Mouse (Mus musculus) gastrocnemius, postnatal 14 days (tissue): ENCODE measurements at regions not wholly inside any gene's neighbourhood (a gene's known extent, or its start where the extent isn't known, plus 50 kb on each side); places are given as distances from the start of the nearest gene placed in this dataset.

ENCODE experiments used
- DNase-seq: peaks from one replicate; pipeline ENCODE4 v3.0.0; 2021; ENCODE audit warnings: mixed read lengths
- intact Hi-C: fragments of 180-260 bp; cut with DNase I; formaldehyde crosslinking; loops from one replicate; pipeline ENCODE4 v1.15.1; 2025; ENCODE audit warnings: low total_unique reads

DNA sequence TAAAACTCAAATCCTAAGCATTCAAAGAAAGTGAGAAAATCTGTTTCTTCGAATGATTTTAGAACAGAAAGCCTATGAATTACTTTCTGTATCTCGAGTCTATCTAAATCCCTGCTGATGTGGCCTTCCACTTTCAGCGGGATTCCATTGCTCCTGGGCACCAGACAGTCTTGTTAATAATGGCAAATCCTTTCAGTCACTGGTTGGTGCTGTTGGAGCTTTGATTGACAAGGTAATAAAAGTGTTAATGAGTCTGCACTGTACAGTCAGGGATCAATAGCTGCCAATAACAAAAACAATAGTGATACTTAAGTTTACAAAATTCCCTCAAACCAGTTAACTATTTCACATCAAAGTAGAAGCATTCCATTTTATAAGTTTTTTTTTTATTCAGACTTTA lies 335.8 kb downstream of the Cenpc1 start:
- DNase-seq: no peak
- intact Hi-C loops: no loop called here

GRCm38 (mm10) chr5:85707345-85707744 lies 358.0 kb downstream of the Cenpc1 start:
- DNase-seq: no peak
- intact Hi-C loops: no loop called here

GRCm38 (mm10) chr5:85706598-85706997 lies 358.8 kb downstream of the Cenpc1 start:
- DNase-seq: no peak
- intact Hi-C loops: no loop called here

DNA sequence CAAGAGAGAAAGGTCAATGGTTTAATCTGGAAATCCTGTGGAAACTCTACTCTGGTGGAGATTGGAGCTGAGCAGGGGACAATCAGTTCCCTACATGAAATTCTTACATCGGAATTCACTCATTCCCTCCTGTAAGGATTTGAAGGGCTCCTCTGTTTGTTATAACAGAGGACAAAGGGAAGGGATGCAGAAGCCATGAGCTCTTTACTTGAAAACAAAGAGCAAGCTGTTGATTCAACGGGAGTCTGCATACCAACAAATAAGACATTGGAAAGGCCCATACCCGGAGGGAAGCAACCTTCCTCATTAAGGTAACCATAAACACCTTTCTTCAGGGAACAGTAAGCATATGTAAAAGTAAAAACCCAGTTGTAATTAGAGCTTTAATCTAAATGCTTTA lies 359.3 kb downstream of the Cenpc1 start:
- intact Hi-C loops: no loop called here
- DNase-seq: no peak

DNA sequence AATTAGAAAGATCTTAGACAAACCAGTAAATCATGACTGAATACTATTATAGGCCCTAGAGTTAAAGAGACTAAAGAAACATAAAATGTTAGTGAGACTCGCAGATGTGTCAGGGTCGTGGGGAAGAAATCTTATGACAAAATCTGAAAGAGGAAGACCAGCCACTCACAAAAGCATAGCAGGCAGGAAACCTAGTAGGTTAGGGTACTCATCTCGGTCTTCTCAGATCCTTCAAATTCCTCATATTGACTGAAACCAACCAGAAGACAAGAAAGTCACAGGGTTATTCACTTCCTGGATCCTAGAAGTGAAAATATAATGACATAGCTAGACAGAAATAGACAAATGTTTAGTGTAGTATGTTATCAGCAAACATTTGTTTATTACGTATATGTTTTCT lies 387.5 kb downstream of the Cenpc1 start:
- no peak for DNase-seq
- intact Hi-C loops: no loop called here

DNA sequence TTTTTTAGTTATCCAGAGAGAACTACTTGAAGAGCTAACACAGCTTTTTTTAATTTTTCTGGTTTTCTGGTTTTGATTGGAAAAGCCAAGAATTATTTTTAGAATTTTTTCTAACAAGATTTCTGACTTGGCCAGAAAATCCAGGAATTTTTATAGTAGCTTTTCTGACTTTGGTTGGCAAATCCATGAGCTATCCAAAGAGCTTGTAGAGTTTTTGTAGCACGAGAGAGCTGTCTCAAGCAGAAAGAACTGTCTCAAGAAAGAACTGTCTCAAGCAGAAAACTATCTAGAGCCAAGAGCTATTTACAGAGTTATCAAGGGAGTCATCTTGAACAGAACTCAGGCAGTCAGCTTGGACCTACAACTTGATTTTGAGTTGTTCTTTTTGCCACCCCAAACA lies 394.3 kb downstream of the Cenpc1 start:
- intact Hi-C loops: no loop called here
- DNase-seq: no peak

DNA sequence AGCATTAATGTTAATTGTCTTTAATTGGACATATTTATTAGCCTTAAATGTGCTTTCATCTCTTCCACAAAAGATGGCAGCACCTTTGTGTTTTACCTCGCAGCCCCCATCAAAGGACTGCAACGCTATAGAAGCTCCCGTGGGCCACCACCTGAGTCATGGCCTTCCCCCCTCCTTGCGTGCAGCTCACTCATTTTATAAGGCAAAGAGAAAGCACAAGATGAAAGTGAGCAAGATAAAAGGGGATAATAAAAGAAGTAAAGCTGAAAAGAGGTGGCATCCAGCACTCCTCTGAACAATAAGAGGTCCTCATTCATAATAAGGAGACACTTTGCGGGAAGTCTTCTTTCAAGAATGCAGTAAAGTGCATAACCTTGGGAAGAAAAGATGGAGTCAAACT lies 403.9 kb downstream of the Cenpc1 start:
- DNase-seq: no peak
- intact Hi-C loops: no loop called here

DNA sequence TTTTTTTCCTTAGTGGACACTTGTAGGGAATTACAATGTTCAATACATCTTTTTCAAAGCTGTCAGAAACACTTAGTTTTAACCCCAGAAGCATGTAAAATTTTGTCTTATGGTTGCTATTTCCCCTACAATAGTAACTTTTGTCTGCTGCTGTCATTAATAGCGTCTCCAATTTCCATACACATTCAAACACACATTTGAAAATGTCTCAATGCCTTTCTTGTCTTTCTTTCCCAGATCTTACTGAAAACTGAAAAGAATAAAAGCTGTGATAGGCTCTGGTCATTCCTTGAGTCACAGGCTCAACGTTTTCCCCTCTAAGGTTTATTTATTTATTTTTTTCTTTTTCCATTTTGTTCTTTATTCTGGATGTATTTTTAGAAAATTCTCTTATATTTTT lies 444.3 kb downstream of the Cenpc1 start:
- no peak for DNase-seq
- intact Hi-C loops: no loop called here

DNA sequence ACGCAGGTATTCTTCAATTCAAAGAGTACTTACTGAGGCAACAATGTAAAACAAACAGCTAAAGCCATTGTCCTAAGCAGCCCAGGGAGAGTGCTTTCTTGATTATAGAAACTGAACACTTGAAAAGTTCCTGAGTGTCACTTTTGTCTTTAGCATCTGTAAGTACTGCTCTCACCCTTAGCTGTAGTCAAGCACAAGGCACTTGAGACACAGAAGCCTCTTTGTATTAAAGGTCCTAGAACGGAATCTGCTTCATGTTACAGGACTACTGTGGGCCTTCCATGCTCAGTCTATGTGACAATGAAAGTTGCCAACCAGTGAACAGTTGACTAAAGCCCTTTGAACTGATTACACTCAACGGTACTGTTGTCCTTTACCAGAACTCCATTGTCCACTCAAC lies 450.6 kb downstream of the Cenpc1 start:
- intact Hi-C loops: no loop called here
- no peak for DNase-seq

- intact Hi-C loops: no loop called here
- no peak for DNase-seq
Measured at GRCm38 (mm10) chr5:85612606-85613005, 452.8 kb downstream of the Cenpc1 start.

DNA sequence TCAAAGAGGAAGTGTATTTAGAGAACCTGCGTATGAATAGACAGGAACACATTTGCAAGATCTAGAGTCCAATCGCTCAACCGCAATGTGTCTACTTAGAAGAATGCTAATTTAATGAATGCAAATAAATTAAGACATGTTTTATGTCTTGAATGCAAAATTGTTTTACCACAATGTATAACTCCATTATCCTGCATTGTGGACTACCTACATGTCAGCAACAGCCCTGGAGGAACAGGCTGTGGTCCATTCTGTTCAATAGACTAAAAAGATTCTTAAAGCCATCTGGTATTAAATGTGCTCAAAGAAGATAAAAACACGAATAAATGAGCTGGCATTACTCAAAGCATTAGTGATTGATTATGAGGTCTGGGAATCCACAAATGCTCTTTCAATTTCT lies 456.3 kb downstream of the Cenpc1 start:
- no peak for DNase-seq
- intact Hi-C loops: no loop called here

GRCm38 (mm10) chr5:85598164-85598563 lies 467.2 kb downstream of the Cenpc1 start:
- intact Hi-C loops: no loop called here
- no peak for DNase-seq

DNA sequence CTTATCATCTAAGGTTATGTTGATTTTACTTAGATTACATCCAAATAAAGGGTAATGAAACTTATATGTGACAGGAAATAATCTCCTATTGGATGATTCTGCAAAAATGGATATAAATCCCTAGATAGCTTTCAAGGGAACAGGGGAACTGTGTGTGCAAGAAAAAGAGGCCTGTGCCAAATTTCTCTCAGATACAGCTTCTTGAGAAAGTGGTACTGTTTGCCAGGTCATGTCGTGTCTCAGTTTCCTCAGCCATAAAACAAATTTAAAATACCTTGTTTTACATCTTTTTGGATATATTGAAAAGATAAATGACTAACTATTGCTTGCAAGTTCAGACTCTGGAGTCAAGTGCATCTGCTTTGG lies 470.3 kb downstream of the Cenpc1 start:
- DNase-seq: no peak
- intact Hi-C loops: no loop called here

- intact Hi-C loops: no loop called here
- DNase-seq: no peak
Measured at GRCm38 (mm10) chr5:85594413-85595081, 470.8 kb downstream of the Cenpc1 start.

DNA sequence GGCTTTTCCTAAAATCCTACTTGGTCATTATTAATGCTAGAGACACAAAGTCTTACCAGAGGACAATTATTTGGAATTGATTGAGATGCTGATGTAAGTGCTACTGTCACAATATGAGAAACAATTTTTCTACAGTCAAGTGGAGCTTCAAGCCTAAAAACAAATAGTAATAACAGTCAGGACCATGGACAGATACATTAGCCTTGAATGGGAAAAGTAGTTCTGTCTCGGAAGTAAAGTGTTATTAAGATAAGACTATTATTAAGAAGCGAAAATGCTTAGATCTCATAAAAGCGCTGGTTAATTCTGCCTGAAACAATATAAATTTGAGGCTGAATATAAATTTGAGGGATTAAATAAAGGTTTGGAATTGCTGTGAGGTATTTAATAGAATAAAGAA lies 473.1 kb downstream of the Cenpc1 start:
- no peak for DNase-seq
- intact Hi-C loops: no loop called here

DNA sequence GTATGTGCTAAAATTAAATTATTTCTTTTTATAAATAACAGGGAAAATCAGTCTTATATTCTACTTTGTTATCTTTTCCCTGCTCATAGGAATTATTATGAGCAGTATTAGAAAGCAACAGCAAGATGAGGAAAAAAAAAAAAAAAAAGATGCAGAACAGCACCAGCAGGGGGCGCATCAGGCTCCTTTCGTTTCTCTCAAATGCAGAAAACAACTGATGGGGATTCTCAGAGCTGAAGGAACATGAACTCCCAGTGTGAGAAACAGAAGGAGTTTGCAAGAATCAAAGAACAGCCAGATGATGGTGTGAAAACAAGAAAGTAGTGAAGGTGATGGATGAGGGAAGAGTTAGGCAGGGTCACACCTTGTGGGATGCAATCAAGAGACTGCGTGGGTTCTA lies 478.7 kb downstream of the Cenpc1 start:
- intact Hi-C loops: no loop called here
- peak; percentile 5 for DNase-seq

GRCm38 (mm10) chr5:85572531-85572930 lies 492.9 kb downstream of the Cenpc1 start:
- no peak for DNase-seq
- intact Hi-C loops: no loop called here

DNA sequence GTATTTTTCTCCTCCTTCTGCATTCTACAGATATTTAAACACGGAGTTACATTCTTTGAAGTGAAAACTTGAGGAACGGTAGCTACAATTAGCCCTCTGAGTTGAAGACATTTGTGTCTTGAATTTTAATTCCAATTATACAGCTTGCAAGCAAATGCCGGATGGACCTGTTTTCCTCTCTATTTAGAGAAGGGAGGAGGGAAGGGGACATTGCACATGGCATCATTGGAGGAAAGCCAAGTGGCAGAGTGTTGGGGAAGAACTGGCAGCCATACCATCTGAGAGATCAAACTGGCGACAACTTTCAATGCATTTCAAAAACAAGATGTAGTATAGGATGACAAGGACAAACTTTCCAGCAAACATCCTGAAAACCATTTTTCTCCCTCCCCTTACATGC lies 493.4 kb downstream of the Cenpc1 start:
- intact Hi-C loops: no loop called here
- no peak for DNase-seq

DNA sequence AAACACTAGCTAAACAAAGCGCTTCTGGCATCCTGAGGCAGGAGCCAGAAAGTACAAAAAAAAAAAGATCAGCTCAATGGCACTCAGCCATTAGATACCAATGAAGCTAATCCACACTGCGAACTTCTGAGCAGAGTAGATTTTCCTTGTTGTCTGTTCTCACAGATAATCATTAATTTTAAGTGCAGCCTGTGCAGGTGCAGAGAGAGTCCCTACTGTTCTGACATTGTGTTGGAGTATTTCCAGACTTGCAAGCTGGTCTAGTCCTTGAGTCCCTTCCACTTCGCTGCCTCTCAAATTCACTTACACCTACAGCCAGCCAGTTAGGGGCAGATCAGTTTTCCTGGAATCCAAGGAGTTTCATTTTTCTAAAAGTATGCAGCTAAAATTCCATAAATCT lies 494.0 kb downstream of the Cenpc1 start:
- no peak for DNase-seq
- intact Hi-C loops: no loop called here

GRCm38 (mm10) chr5:85536329-85536728 lies 529.1 kb downstream of the Cenpc1 start:
- no peak for DNase-seq
- intact Hi-C loops: no loop called here

DNA sequence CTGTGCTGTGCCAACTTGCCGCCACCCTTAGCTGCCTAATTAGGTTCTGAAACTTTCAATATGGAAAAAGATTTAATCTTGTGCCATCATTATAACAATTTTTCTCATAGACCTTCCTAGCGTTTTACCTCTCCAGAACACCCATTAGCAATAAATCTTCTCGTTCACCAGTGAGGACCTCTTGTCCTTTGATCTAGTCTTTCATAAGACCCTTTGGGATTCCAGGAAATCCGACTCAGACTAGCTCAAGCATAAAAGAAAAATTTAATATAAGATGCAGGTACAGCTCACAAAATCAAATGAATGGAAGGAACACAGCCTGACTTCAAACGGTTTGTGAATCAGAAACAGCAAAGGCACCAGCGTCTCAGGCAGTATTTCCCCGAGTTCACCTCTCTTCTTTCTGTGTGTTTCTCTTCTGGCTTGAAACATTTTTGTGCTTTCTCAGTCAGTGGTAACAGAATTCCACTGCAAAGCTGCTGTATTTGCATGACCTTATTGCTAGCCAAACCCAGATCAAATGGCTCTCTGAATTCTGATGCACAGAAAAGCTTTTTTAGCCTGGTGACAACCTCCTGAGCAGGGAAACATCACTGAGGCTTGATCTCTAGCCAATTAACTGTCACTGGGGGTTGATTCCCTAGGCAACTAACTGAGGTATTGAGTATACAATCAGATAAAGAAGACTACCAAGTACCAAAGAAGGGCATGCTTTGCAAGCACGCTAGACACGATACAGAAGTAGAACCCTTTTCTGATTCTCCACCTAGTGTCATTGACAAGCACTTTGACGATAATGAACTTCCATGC lies 539.8 kb downstream of the Cenpc1 start:
- DNase-seq: no peak
- intact Hi-C loops: no loop called here

GRCm38 (mm10) chr5:85505244-85505643 lies 560.1 kb downstream of the Cenpc1 start:
- DNase-seq: no peak
- intact Hi-C loops: no loop called here
